ENCODE assay signal across 16 mouse cellular contexts in genomic region chr9:84548012-84548660, GRCm38 (mm10).
DNase-seq lines count a peak whose midpoint lies in the region; ATAC-seq and TF ChIP-seq lines count a peak whose summit lies in the region.
"Had no signal": no experiment of that assay in that cellular context is flagged by ENCODE, and none has a peak within 500 bp of the region (broad histone marks: within the 10 kb centered on the region; RNA-seq: fewer than 3 reads in every experiment).

No protein-coding gene starts in this region.

- no peak overlapping the region for H3K4me3 ChIP-seq in lung, embryonic 15.5 days
- H3K4me3 ChIP-seq in lung, adult 2 months (replicated peaks; ENCODE audit: extremely low read depth, low read depth, low read length) = no peak overlapping the region
- no peak overlapping the region for H3K4me3 ChIP-seq in stomach, embryonic 15.5 days (replicated peaks)
- H3K4me3 ChIP-seq in forebrain, embryonic 12.5 days (replicated peaks) = no peak overlapping the region
- H3K4me3 ChIP-seq: embryonic facial prominence, embryonic 12.5 days; heart, embryonic 13.5 days; hindbrain, embryonic 12.5 days; layer of hippocampus, adult 2 months; midbrain, embryonic 15.5 days; neural tube, embryonic 13.5 days had no signal

- WGBS in lung, embryonic 15.5 days = 32% methylated on average over 6 of the region's 6 CpGs
- WGBS in lung, adult 2 months = 55% methylated on average over 6 of the region's 6 CpGs
- 45% methylated on average over 6 of the region's 6 CpGs for WGBS in stomach, embryonic 15.5 days
- 84% methylated on average over 6 of the region's 6 CpGs for WGBS in forebrain, embryonic 12.5 days

- DNase-seq in lung, adult 2 months = no peak
- DNase-seq in kidney, adult 8-10 months = peak; percentile 47 to 65
- peak; percentile 18 to 19 for DNase-seq in kidney, postnatal 4 days
- DNase-seq in embryo, embryonic 10.5 days (ENCODE audit: low spot score) = no peak
- DNase-seq in spleen, postnatal 36 days (ENCODE audit: low spot score in 2 of 2) = no peak
- DNase-seq: gastrocnemius, postnatal 14 days; thymus, postnatal 4 days had no signal

- no peak overlapping the region for H3K9ac ChIP-seq in lung, embryonic 15.5 days
- H3K9ac ChIP-seq in stomach, embryonic 15.5 days = no peak overlapping the region
- H3K9ac ChIP-seq in forebrain, embryonic 12.5 days = no peak overlapping the region
- H3K9ac ChIP-seq: embryonic facial prominence, embryonic 12.5 days; heart, embryonic 13.5 days; hindbrain, embryonic 12.5 days; midbrain, embryonic 15.5 days; neural tube, embryonic 13.5 days had no signal

- no peaks in the 10 kb centered on the region for H3K9me3 ChIP-seq in lung, embryonic 15.5 days
- no peaks in the 10 kb centered on the region for H3K9me3 ChIP-seq in stomach, embryonic 15.5 days
- H3K9me3 ChIP-seq in forebrain, embryonic 12.5 days = no peaks in the 10 kb centered on the region
- H3K9me3 ChIP-seq: embryonic facial prominence, embryonic 12.5 days; heart, embryonic 13.5 days; hindbrain, embryonic 12.5 days; midbrain, embryonic 15.5 days; neural tube, embryonic 13.5 days had no signal

- TF ChIP-seq POLR2A in lung, adult 2 months (IDR thresholded peaks at IDR 0.05; ENCODE audit: borderline replicate concordance, extremely low read depth, low read depth, low read length) = no peak

- no peaks in the 10 kb centered on the region for H3K4me1 ChIP-seq in lung, embryonic 15.5 days
- no peaks in the 10 kb centered on the region for H3K4me1 ChIP-seq in lung, adult 2 months (ENCODE audit: control insufficient read depth, insufficient read depth, low read length)
- H3K4me1 ChIP-seq in stomach, embryonic 15.5 days = no peaks in the 10 kb centered on the region
- H3K4me1 ChIP-seq in forebrain, embryonic 12.5 days = no peaks in the 10 kb centered on the region
- H3K4me1 ChIP-seq: embryonic facial prominence, embryonic 12.5 days; heart, embryonic 13.5 days; hindbrain, embryonic 12.5 days; midbrain, embryonic 15.5 days; neural tube, embryonic 13.5 days had no signal

- peak overlapping the region; percentile 50; the same call in 1 of the 2 replicates for H3K27ac ChIP-seq in lung, embryonic 15.5 days
- no peak overlapping the region; the same call in 1 of the 2 replicates for H3K27ac ChIP-seq in stomach, embryonic 15.5 days
- no peak overlapping the region for H3K27ac ChIP-seq in forebrain, embryonic 12.5 days
- H3K27ac ChIP-seq: embryonic facial prominence, embryonic 12.5 days; heart, embryonic 13.5 days; hindbrain, embryonic 12.5 days; layer of hippocampus, adult 2 months; midbrain, embryonic 15.5 days; neural tube, embryonic 13.5 days had no signal

- no peak for TF ChIP-seq CTCF in lung, adult 2 months (IDR thresholded peaks at IDR 0.05; ENCODE audit: insufficient read depth, low read length)

- no peaks in the 10 kb centered on the region for H3K36me3 ChIP-seq in lung, embryonic 15.5 days
- no peaks in the 10 kb centered on the region for H3K36me3 ChIP-seq in stomach, embryonic 15.5 days
- no peaks in the 10 kb centered on the region for H3K36me3 ChIP-seq in forebrain, embryonic 12.5 days (replicated peaks)
- H3K36me3 ChIP-seq: embryonic facial prominence, embryonic 12.5 days; heart, embryonic 13.5 days; hindbrain, embryonic 12.5 days; midbrain, embryonic 15.5 days; neural tube, embryonic 13.5 days had no signal

- no peak overlapping the region for H3K4me2 ChIP-seq in lung, embryonic 15.5 days
- no peak overlapping the region for H3K4me2 ChIP-seq in stomach, embryonic 15.5 days
- H3K4me2 ChIP-seq in forebrain, embryonic 12.5 days = no peak overlapping the region
- H3K4me2 ChIP-seq: embryonic facial prominence, embryonic 12.5 days; heart, embryonic 13.5 days; hindbrain, embryonic 12.5 days; midbrain, embryonic 15.5 days; neural tube, embryonic 13.5 days had no signal

- ATAC-seq in lung, embryonic 15.5 days (ENCODE audit: borderline replicate concordance, extremely low read depth, low FRiP score, low TSS enrichment) = peak; percentile 96
- peak; percentile 56; the same call in 1 of the 2 replicates for ATAC-seq in stomach, embryonic 15.5 days (ENCODE audit: insufficient read depth, low FRiP score, low read depth)
- no peak for ATAC-seq in forebrain, embryonic 12.5 days (ENCODE audit: low FRiP score)
- ATAC-seq: midbrain, embryonic 15.5 days had no signal

- no peaks in the 10 kb centered on the region for H3K27me3 ChIP-seq in lung, embryonic 15.5 days
- no peaks in the 10 kb centered on the region for H3K27me3 ChIP-seq in stomach, embryonic 15.5 days (replicated peaks)
- H3K27me3 ChIP-seq in forebrain, embryonic 12.5 days = no peaks in the 10 kb centered on the region
- H3K27me3 ChIP-seq: embryonic facial prominence, embryonic 12.5 days; heart, embryonic 13.5 days; hindbrain, embryonic 12.5 days; midbrain, embryonic 15.5 days; neural tube, embryonic 13.5 days had no signal

Comparison
In these comparisons a context has a peak if more than half of its experiments do, and no peak if none do; other contexts are left out.
1. DNase-seq: peak in kidney, adult 8-10 months (2 of 2) and kidney, postnatal 4 days (2 of 2); none in lung, adult 2 months (single experiment), embryo, embryonic 10.5 days (single experiment) and spleen, postnatal 36 days (0 of 2).